Mouse (Mus musculus): ENCODE measurements at regions not wholly inside any gene's neighbourhood (a gene's known extent, or its start where the extent isn't known, plus 50 kb on each side); places are given as distances from the start of the nearest gene placed in this dataset.
"Not testable (repeated sequence)": the region's sequence is repeated elsewhere in the genome, so short reads cannot be mapped to it uniquely, and the experiment has no call there.

- ATAC-seq (replicated peaks; ENCODE audit: poor library complexity, severe bottlenecking), result no peak
Measured at GRCm38 (mm10) chr14:104410730-104411129, 57.1 kb downstream of the Pou4f1 start.

GRCm38 (mm10) chr14:104410292-104410691, 57.5 kb downstream of the Pou4f1 start:
- no peak for ATAC-seq (replicated peaks; ENCODE audit: poor library complexity, severe bottlenecking)

GRCm38 (mm10) chr14:104406062-104406461, 61.7 kb downstream of the Pou4f1 start:
- no peak for ATAC-seq (replicated peaks; ENCODE audit: poor library complexity, severe bottlenecking)

- ATAC-seq (replicated peaks; ENCODE audit: poor library complexity, severe bottlenecking), result no peak
Measured at GRCm38 (mm10) chr14:104389297-104390071, 78.3 kb downstream of the Pou4f1 start.

- no peak for ATAC-seq (replicated peaks; ENCODE audit: poor library complexity, severe bottlenecking)
Measured at GRCm38 (mm10) chr14:104388879-104389278, 78.9 kb downstream of the Pou4f1 start.

- ATAC-seq (replicated peaks; ENCODE audit: poor library complexity, severe bottlenecking), result no peak
Measured at GRCm38 (mm10) chr14:104380986-104381385, 86.8 kb downstream of the Pou4f1 start.

GRCm38 (mm10) chr14:104372776-104373175, 95.0 kb downstream of the Pou4f1 start:
- ATAC-seq (replicated peaks; ENCODE audit: poor library complexity, severe bottlenecking), result no peak

GRCm38 (mm10) chr14:104356636-104357035, 111.2 kb downstream of the Pou4f1 start:
- ATAC-seq (replicated peaks; ENCODE audit: poor library complexity, severe bottlenecking), result no peak

- ATAC-seq (replicated peaks; ENCODE audit: poor library complexity, severe bottlenecking), result not testable (repeated sequence)
Measured at GRCm38 (mm10) chr14:104336783-104337182, 131.0 kb downstream of the Pou4f1 start.

- ATAC-seq (replicated peaks; ENCODE audit: poor library complexity, severe bottlenecking), result no peak
Measured at GRCm38 (mm10) chr14:104326089-104326488, 141.7 kb downstream of the Pou4f1 start.

- ATAC-seq (replicated peaks; ENCODE audit: poor library complexity, severe bottlenecking), result no peak
Measured at GRCm38 (mm10) chr14:104300141-104300540, 167.7 kb downstream of the Pou4f1 start.

- no peak for ATAC-seq (replicated peaks; ENCODE audit: poor library complexity, severe bottlenecking)
Measured at GRCm38 (mm10) chr14:104298312-104298711, 169.5 kb downstream of the Pou4f1 start.

- ATAC-seq (replicated peaks; ENCODE audit: poor library complexity, severe bottlenecking), result no peak
Measured at GRCm38 (mm10) chr14:104297316-104298311, 170.2 kb downstream of the Pou4f1 start.

- no peak for ATAC-seq (replicated peaks; ENCODE audit: poor library complexity, severe bottlenecking)
Measured at GRCm38 (mm10) chr14:104293814-104294213, 174.0 kb downstream of the Pou4f1 start.

- no peak for ATAC-seq (replicated peaks; ENCODE audit: poor library complexity, severe bottlenecking)
Measured at GRCm38 (mm10) chr14:104293147-104293546, 174.7 kb downstream of the Pou4f1 start.

- ATAC-seq (replicated peaks; ENCODE audit: poor library complexity, severe bottlenecking), result no peak
Measured at GRCm38 (mm10) chr14:104280353-104280752, 187.4 kb downstream of the Pou4f1 start.

GRCm38 (mm10) chr14:104279890-104280289, 187.9 kb downstream of the Pou4f1 start:
- ATAC-seq (replicated peaks; ENCODE audit: poor library complexity, severe bottlenecking), result no peak

GRCm38 (mm10) chr14:104274752-104275151, 193.0 kb downstream of the Pou4f1 start:
- no peak for ATAC-seq (replicated peaks; ENCODE audit: poor library complexity, severe bottlenecking)

- no peak for ATAC-seq (replicated peaks; ENCODE audit: poor library complexity, severe bottlenecking)
Measured at GRCm38 (mm10) chr14:104264919-104265764, 202.7 kb downstream of the Pou4f1 start.

GRCm38 (mm10) chr14:104216965-104217364, 250.8 kb downstream of the Pou4f1 start:
- ATAC-seq (replicated peaks; ENCODE audit: poor library complexity, severe bottlenecking), result no peak

Data from granulocyte monocyte progenitor cell, adult 5-6 weeks (primary cell).